Mouse (Mus musculus) cerebral cortex, adult 2 months (tissue): ENCODE results near the gene Olfr76.

ENCODE experiments used
- WGBS: fragments of 180-500 bp; shearing (Covaris S2); methylation state at CpG from one replicate; pipeline ENCODE4 v1.1.7; 2018; 5-methylcytosine and 5-hydroxymethylcytosine counted together

Olfr76 gene

GRCm38 (mm10) chr19:12123103-12123502 lies at the start of gene Olfr76:
Gene Olfr76, minus strand, starts transcription at chr19:12123203.
- WGBS, result 84% methylated on average over 3 of the region's 3 CpGs

DNA sequence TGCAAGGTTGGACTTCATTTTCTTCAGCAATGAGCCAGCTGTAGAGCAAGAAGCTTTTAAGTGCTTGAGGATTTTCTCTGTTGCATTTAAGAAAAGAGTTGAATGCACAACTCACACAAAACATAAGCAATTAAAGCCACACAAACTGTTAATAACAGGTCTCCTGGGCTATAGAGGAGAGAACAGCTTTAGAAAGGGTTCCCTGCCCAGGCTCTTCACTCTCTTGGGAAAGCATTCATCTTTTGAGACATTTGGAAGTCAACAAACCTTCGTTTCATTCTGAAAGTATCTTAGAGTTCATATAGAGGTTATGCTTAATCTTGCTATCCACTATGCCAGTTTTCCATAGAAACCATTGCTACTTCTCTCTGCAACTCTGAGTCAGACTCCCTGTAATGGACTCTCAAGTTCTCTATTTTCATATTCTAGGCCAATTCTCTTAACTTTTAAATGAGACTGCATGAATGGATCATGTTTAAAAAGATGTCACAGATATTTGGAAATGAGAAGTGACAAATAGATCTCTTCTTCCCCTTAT lies 47.1 kb upstream of the Olfr76 start, which contains the start of gene Olfr1555-ps1:
Gene Olfr1555-ps1, minus strand, starts transcription at position 51 of the 538 bp plus-strand sequence.
- 30% methylated on average over 1 of the region's 1 CpGs for WGBS

- 39% methylated on average over 3 of the region's 3 CpGs for WGBS
These were observed 22.4 kb upstream of the Olfr76 start for GRCm38 (mm10) chr19:12145452-12145851.

GRCm38 (mm10) chr19:12143356-12143755 lies 20.4 kb upstream of the Olfr76 start:
- 15% methylated on average over 1 of the region's 1 CpGs for WGBS

- 33% methylated on average over 2 of the region's 2 CpGs for WGBS
These were observed 11.3 kb upstream of the Olfr76 start for GRCm38 (mm10) chr19:12134289-12134688.

DNA sequence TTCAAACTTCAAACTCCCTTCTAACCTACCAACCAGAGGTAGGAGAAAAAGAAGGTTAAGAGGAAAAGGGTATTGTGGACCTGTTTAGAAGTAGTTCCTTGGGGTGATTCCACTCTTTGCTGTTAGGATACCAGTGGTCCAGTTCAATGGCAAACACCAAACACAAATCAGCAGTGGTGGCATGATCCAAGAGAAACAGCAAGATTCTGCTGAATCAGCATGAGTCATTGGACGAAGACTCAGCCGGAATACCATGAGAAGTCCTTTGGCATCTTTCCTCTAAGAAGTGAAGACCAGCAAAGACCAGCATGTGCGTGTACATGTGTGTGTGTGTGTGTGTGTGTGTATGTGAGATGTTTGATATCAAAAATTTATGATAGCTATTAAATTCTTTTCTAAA lies 6.5 kb downstream of the Olfr76 start:
- 91% methylated on average over 3 of the region's 3 CpGs for WGBS

DNA sequence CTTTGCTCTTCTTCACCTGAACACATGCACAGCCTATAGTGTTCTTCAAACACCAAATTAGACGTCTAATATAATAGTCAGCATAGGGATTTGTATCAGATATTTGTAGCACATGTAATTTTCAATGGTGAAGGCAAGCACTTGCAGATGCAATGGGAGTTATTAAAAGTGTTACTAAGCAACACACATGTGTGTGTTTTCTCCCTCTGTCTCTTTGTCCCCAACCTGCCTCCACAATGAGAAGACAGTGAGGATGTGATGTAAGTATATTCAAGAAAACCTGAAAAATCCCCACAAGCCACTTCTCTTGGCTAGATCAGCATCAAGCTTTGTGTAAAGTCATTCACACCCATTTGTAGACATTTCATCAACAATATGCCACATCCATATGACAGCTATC lies 7.2 kb downstream of the Olfr76 start, which contains the start of gene Olfr1428:
Gene Olfr1428, minus strand, starts transcription at position 101 of the 400 bp plus-strand sequence.
- 71% methylated on average over 1 of the region's 1 CpGs for WGBS

GRCm38 (mm10) chr19:12113807-12114206 lies 9.2 kb downstream of the Olfr76 start:
- 64% methylated on average over 1 of the region's 1 CpGs for whole genome bisulfite sequencing

DNA sequence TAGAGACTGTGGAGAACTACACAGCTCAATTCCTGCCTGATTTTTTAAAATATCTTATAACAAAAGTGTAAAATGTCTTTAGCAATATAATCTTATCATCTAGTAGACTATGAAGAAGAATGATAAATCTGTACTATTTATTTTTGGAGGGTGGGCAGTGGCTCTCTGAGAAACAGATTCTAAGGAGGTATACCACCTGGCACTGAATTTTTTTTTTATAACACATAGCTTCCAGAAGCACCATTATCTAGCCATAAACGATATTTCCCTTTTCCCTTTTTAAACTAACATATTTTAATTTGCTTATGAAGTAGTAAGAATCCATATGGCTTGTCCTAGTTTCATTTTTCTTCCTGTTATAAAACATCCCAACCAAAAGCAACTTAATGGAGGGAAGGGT lies 18.5 kb downstream of the Olfr76 start:
- 31% methylated on average over 1 of the region's 1 CpGs for WGBS

- WGBS, result 93% methylated on average over 2 of the region's 2 CpGs
These were observed 19.8 kb downstream of the Olfr76 start, which contains the start of gene Olfr1427 for GRCm38 (mm10) chr19:12103234-12103633. Gene Olfr1427, minus strand, starts transcription at chr19:12103334.

GRCm38 (mm10) chr19:12091913-12092312 lies 31.1 kb downstream of the Olfr76 start, which contains the start of gene Olfr1426:
Gene Olfr1426, minus strand, starts transcription at chr19:12092013.
- WGBS, result 86% methylated on average over 1 of the region's 1 CpGs

DNA sequence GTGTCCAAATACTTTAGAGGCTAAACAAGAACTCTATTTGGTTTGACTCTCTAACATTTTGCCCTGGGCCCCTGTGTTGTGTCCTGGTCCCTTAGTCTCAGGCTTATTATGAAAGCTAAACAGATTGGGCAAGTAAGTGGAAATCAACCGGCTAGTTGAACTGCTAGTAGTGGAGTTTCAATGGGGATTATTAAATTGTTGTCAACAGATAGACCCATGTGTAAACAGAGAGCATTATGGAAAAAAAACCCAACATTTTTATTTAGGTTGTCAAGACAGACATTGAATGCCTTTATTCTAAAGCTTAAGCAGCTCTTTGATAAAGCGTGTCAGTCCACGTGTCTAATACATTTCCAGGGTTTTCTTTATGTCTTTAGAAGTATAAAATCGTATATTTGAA lies 45.4 kb downstream of the Olfr76 start, which contains the start of gene Olfr1425:
Gene Olfr1425, minus strand, starts transcription at position 101 of the 400 bp plus-strand sequence.
- WGBS, result 84% methylated on average over 4 of the region's 4 CpGs

DNA sequence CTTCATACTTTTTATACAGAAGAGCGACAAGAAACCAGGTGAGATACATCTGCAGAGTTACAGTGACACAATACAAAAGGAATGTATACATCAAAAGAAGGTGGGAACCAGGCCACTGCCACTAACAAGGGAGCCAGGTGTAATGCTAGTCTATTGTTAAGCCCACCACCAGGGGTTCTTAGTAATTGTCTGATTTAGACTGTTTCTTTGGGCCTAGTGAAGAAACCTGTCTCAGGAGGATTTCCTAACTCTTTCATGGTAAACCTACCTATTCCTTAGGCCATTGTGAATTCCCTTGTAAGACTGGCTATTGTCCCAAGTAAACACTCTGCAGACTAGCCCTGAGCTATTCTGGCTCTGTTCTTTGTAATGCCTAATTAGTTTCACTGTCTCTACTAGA lies 53.5 kb downstream of the Olfr76 start:
- WGBS, result 88% methylated on average over 1 of the region's 1 CpGs
